Mouse (Mus musculus) liver, postnatal 0 days (tissue): ENCODE results near the gene Asphd1.

Experiments used
- CTCF ChIP-seq: sonication (generic); IDR thresholded peaks from 2 replicates; pipeline ENCODE4 v1.5.1; 2016; ENCODE audit warnings: antibody characterized with exemption, low read depth
- EP300 ChIP-seq: IDR thresholded peaks from 2 replicates; pipeline ENCODE4 v1.6.1; 2016; ENCODE audit warnings: antibody characterized with exemption, low read depth, mild to moderate bottlenecking

GRCm38 (mm10) chr7:126967361-126967760 lies 18.0 kb upstream of the Asphd1 start:
- TF ChIP-seq CTCF, result no peak
- no peak for TF ChIP-seq EP300
